Mouse (Mus musculus) lung, postnatal 4 days (tissue): Measurements from ENCODE around the gene Asic2.

ENCODE experiments used
- DNase-seq, 2 experiments: peaks; one replicate each; pipeline ENCODE4 v3.0.0; 2021

Asic2 gene

GRCm38 (mm10) chr11:81597601-81598000 lies 370.7 kb downstream of the Asic2 start:
- DNase-seq = no peak

GRCm38 (mm10) chr11:81595235-81595634 lies 373.0 kb downstream of the Asic2 start:
- no peak for DNase-seq

- DNase-seq = no peak
Measured at GRCm38 (mm10) chr11:81592776-81593175, 375.5 kb downstream of the Asic2 start.

GRCm38 (mm10) chr11:81590911-81591310 lies 377.3 kb downstream of the Asic2 start:
- no peak for DNase-seq

DNA sequence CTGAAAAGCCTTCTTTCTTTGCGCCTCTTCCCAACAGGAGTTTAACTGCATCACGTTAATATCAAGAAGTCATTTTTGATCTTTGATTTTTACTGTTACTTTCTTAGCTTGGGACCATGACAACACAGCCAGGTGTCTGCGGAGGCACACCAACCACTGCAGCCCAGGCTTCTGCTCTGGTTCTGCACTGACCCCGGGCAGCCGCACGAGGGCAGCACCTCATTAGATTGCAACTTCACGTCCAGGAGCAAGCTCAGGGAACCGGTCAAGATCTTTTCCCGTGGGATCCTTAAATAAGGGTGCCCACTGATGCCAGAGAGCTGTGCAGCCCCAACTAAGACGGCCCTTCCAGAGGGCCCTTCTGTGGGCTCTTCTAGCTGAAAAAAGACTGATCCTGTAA lies 379.6 kb downstream of the Asic2 start:
- DNase-seq = peak; percentile 60 to 66

- peak in 1 of 2 experiments; percentile 25 for DNase-seq
Measured at GRCm38 (mm10) chr11:81587942-81588341, 380.3 kb downstream of the Asic2 start.

- no peak for DNase-seq
Measured at GRCm38 (mm10) chr11:81587114-81587513, 381.1 kb downstream of the Asic2 start.

GRCm38 (mm10) chr11:81584506-81584905 lies 383.8 kb downstream of the Asic2 start:
- no peak for DNase-seq

DNA sequence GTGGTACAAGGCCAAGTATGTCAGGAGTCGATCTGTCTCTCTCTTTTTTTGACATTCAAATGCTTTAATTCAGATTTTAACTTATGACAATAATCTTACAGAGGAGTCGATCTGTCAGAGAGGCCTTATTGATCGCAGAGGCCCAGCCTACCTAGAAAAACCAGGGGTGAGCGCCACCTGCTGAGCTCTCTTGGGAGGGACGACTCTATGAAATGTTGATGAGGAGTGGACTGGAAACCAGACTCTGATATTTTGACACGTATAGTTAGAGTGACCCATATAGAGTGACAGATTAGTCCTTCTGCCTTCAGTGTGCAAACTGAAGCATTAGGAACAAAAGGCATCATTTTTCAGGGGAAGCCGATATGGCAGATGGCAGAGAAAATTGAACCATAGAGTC lies 385.1 kb downstream of the Asic2 start:
- DNase-seq = no peak

GRCm38 (mm10) chr11:81582161-81582560 lies 386.1 kb downstream of the Asic2 start:
- DNase-seq = no peak

DNA sequence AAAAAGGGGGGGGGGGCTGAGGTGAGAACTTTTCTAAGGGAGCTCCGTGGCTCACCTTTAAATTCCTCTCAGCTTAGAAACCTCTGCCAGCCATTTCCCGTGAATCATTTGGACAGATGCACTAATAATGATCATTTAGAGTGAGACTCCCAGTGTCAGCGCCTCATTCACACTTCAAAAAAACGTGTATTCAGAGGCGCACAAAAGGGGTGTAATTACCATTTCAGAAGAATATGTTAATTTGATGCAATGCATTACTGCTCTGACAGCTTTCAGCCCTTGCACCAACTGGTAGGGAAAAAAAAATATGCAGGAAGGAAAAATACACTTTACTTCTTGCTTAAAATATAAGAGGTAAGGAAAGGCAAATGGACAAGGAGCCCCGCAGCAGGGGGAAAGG lies 388.5 kb downstream of the Asic2 start:
- no peak for DNase-seq

DNA sequence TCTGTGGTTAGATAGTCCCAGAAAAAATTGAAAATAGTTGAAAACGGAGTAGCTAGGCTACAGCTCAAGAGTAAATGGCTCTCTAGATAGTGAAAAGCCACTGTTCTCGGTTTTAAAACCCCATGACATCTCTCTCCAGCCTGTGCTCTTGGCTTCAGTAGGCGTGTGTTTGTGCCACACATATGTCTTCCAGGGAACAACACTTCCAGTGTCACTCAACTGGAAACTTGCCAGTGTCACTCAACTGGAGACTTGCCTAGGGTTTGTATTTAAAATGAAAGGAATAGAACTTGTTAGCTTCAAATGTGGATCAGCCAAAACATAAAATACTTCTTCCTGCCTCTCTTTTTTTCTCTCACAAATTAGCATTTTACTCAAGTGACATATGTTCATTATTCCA lies 397.9 kb downstream of the Asic2 start:
- no peak for DNase-seq

- DNase-seq = no peak
Measured at GRCm38 (mm10) chr11:81564857-81565256, 403.4 kb downstream of the Asic2 start.

DNA sequence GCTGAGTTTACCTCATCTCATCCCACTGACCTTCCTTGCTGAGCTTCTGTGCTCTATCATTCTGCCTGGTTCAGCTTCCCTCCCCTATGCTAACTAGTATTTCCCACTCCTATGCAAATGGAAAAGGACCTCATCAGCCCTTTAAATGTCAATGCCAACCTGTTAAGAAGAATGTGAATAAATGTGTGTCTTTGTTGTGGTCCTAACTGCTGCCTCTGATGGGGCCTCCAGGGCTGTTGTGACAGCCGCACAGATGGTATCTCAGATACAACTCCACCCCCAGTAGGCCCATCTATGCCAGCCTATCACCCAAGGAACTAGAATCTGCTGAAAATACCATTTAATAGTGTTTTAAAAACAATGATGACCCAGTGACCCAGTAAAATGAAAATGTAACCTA lies 407.9 kb downstream of the Asic2 start:
- DNase-seq = no peak

- no peak for DNase-seq
Measured at GRCm38 (mm10) chr11:81543189-81543588, 425.1 kb downstream of the Asic2 start.

DNA sequence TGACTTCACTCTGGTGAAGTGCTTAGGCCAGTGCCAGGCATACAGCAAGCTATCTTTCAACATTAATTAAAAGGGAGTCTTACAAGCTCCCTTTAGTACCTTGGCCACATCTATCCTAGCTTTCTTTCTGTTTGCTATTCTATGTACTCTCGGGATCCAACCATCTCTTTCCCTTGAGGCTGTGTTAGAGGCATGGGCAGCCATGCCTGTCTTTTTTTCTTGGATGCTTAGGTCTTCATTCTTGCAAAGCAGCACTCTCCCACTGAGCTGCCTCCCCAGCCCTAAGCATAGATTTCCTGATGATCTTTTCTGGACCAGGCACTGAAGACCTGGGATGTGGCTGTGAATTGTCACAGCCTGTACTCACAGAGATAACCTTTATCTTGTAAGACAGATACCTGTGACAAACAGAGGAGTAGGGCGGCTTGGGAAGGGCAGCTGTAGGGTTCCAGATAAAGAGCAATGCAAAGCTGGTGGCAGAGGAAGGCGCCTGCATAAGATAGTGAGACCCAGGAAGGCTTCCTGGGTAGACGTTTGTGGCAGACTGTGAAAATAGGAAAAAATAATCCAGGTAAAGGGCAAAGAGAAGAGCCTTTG lies 433.0 kb downstream of the Asic2 start:
- no peak for DNase-seq

DNA sequence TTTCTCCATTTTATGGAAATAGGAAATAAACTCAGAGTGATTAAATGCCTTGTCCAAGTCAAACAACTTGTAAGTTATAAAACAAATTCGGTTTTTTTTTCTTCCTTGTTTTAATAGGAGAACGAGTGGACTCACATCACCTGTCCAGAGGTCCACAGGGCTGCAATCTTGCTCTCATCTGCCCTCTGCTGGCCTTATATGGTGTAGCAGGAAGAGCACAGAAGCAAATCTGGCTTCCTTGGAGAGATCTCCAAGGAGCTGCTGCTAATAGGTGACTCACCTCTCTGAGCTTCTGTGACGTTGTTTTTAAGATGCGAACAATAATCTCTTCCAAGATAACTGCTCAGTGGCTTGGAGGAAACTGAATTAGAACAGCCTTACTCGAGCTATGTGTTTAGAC lies 433.6 kb downstream of the Asic2 start:
- peak in 1 of 2 experiments; percentile 35 for DNase-seq

GRCm38 (mm10) chr11:81531906-81532305 lies 436.4 kb downstream of the Asic2 start:
- DNase-seq = no peak

DNA sequence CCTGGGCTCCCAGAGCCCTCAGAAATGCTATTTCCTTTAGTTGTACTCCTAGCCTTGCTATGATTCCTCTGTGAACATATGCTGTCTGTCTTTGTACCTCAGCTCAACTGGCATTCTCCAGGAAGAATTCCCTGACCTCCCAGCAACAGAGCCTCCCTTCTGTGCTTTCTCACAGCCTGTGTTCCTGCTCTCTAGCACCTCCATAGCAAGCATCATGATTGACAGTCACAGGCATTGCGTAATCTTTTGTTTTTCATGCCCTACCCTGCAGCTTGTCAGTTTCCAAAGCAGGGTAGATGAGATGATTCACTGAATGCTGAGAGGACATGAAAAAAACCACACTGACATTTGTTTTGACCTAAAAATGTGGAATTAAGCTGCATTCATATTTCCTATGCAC lies 445.3 kb downstream of the Asic2 start:
- DNase-seq = no peak

DNA sequence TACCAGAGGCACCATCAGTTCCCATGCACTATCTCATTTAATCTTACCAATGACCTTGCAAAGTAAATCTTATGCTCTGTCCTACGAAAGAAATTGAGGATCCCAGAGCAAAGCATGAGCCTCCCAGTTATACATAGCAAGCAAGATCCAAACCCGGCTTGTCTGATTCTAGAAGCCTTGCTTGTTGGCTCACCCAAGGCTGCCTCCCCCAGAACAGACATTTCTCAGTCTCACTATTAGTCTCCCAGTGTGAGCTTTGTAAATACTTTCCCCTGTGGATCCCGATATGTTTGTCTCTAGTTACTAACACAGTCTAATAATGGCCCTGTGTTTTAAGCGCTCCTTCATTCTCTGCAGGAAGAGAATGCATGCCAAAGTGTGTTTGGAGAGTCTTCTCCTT lies 446.4 kb downstream of the Asic2 start:
- no peak for DNase-seq

- DNase-seq = no peak
Measured at GRCm38 (mm10) chr11:81518001-81518955, 450.0 kb downstream of the Asic2 start.

GRCm38 (mm10) chr11:81515754-81516153 lies 452.5 kb downstream of the Asic2 start:
- DNase-seq = no peak

- no peak for DNase-seq
Measured at GRCm38 (mm10) chr11:81512434-81512833, 455.8 kb downstream of the Asic2 start.

- DNase-seq = no peak
Measured at GRCm38 (mm10) chr11:81511401-81511800, 456.9 kb downstream of the Asic2 start.
